Mouse (Mus musculus) frontal cortex, postnatal 25 days (tissue): ENCODE results near the gene Dcst2.

Experiments used
- DNase-seq, 2 experiments: peaks; one replicate each; pipeline ENCODE4 v3.0.0; 2022; ENCODE audit warnings: low spot score in 2 of 2

Gene Dcst2

DNA sequence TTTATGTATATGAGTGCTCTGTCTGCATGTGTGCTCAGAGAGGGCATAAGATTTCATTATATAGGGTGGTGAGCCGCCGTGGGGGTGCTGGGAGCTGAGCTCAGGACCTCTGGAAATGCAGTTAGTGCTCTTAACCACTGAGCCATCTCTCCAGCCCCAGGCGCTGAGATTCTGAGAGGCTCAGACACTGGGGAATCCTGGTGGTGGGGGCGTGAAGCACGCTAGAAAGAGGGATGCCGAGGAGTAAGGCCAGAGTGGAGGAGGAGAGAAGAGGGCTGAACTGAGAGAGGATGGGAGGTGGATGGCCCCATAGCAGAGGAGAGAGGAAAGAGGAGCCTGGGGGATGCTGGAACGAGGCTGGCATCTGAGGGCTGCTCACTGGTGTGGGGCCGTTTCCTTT lies 2.9 kb downstream of the Dcst2 start:
- DNase-seq = no peak

DNA sequence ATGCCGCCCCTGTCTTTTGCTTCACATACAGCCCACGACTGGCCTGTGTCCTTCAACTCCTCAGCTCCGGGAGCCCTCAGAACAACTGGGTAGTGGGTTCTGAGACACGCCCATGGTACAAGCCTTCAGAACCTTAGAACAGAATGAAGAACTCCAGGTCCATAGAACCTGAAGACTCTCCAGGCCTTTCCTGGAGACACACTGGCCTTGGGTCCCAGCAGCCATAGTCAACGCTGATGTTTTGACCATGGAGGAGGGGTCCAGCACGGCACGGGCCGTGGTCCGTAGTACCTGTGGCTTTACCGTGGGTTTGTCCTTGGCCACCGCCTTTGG lies 3.3 kb downstream of the Dcst2 start, which contains the start of gene Dcst1:
Dcst1 (minus strand) TSS at position 101 of the 333 bp plus-strand sequence.
- no peak for DNase-seq

DNA sequence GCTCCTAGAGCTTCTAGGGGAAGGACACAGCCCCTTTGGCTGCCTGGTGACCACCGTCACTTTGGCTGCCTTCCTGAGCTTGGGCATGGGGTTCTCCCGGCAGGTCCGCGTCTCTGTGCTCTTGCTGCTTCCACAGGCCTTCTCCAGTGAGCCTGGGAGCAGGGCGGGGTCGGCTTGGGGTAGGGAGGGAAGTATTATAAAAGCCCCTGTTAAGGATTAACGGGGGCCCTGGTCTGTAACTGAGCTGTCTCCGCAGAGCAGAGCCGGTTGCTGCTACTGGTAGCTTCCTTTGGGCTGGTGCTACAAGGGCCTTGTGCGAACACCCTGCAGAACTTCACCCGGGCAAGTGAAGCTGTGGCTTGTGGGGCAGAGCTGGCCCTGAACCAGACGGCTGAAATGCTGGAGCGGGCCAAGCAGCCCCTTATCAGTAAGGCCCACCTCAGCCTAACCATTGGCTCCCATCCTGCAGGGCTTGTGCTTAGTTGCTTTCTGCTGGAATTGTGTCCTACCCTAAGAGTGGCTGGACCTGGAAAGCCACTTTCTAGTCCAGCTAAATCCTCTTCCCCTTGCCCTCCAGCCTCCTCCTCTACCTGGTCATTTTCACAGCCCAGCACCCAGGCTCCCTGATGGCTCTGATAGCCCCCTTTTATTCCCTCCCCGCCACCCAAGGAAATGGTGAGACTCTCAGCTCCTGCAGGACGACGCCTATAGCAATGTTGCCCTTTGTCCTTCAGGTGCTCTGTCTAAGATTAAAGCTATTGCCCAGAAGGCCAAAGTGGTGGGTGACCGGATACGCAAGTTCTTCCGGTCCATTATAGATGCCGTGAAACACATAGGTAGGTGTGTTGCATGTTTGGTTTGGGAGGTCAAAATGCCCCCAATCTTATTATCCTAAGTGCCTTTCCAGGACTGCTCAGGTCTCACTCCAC lies 4.0 kb downstream of the Dcst2 start:
- no peak for DNase-seq

DNA sequence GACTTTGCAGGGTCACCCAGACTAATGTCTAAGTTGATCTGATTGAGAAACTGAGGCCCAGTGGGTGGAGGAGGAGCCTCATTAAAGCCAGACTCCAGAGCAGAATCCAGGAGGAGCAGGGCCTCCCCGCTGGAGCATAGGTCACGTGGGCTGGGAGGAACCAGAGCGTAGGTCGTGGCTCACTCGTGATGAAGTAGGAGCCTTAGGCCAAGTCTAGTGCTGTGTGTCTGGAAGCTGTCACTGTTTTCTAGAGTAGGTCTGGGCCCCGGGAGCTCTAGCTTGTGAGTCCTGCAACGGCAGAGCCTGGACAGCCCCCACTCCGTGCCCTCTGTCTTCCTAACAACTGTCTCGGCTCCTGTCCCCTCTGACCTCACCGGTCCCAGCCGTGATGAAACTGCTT lies 5.6 kb downstream of the Dcst2 start:
- no peak for DNase-seq

DNA sequence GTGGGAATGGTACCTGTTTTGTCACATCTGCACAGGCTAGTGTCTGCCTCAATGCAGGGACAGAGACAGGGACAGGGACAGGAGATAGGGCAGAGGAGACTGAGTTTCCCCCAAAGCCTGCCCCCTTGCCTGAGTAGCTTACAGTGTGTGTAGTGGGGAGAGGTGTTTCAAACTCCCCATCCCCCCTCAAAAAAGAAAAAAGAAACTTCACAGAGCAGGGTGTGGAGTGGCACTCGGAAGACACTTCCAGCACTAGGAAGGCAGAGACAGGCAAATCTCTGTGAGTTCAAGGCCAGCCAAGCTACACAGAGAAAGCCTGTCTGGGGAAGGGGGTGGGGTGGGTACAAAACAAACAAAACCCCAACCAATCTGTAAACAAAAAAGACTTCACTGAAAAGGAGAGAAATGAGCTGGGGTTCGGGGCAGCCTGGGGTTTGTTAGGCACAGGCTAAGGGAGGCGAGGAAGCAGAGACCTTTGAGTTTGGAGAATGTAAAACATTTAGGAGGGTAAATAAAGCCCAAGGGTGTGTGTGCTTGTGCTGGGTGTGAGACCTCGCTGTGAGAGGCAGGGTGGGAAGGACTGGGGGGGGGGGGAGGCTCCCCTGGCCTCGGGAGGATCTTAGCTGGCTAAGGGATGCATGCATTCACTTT lies 11.9 kb downstream of the Dcst2 start:
- DNase-seq = no peak

DNA sequence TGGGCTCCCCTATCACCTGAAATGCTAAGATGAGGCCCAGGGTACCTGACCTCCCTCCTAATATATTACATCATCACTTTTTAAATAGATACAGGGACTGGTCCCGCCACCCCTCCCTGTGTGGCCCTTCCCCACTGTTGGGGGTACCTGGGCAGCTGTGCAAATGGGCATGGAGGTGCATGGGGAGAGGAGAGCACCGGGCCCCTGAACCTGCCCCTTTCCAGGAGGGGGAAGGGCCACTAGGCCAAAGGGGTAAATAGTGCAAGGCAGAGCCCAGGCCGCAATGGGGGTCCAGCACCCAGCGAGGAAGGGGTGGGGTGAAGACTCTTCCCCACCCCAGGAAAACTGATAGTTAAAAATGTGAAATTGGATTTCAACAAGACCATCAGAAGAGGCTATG lies 16.1 kb downstream of the Dcst2 start:
- DNase-seq = no peak

DNA sequence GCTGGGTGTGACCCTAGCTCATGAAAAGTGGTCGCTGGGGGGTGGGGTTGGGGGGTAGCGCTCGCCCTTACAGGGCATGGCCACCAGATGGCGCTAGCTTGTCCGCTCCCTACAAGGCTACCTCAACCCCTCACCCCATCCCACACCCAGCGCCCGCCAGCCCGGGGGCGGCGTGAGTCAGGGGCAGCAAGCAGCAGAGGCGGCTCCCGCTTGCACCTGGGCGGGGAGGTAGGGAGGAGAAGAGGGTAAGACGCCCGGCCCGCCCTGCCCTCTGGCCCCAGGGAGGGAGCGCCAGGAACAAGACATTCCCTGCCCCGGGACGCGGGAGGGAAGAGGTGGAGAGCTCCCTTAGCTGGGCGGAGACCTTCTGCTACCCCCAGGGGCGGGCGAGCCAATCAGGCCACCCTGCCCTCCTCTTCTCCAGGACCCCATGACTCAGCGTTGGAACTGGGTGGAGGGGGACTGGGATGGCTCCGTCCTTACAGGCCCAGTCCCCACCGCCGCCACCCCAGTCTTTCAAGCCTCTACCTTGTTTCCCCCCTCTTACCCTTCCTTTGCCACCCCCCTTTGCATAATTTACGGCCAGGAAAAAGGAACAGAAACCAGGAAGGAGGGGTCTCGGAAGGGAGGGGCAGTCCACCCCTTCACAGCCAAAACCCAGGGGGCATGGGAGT lies 16.8 kb downstream of the Dcst2 start:
- peak; percentile 36 to 52 for DNase-seq

DNA sequence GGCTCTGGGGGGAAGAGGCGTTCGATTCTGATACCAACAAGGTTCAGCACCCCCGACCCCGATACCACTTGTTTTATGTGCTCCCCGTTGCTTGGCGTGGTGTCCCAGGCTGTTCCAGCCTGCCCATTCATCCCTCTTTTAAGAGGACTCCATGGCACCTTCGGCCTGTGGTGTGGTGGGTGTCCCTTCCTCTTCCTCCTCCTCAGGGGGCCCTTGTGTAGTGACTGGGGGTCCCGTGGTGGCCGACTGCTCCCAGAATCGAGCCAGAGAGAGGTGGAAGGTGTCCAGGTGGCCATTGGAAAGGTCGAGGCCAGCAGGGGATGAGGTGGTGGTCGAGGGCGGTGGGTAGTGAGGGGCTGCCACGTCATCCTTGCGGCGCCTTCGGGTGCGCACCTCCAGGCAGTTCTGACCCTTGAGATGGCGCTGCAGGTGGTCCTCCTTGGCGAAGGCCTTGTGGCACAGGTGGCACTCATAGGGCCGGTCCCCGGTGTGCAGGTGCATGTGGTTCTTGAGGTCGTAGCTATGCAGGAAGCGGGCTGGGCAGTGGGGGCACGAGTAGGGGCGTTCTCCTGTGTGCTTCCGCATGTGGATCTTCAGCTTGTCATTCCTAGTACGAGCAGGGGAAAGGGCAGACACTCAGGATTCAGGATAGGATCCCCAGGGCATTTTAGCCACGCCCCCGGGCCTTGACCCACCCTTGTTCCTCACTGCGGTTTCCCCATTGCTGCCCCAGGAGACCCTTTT lies 17.8 kb downstream of the Dcst2 start:
- no peak for DNase-seq

DNA sequence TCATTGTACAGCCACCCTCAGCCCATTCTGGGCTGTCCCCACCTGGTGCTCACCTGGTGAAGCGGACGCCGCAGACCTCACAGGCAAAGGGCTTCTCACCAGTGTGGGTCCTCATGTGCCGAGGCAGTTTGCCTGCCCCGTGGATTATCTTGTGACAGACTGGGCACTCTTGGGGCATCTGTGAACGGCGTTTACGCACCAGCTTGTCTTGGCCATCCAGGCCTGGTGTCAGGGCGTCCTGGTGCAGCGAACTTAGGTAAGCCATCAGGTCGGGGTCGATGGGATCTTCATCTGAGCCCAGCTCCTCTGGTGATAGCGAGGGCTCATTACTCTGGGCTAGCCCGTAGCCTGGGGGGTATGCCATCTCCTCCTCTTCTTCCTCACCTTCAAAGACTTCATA lies 18.5 kb downstream of the Dcst2 start:
- DNase-seq = no peak

DNA sequence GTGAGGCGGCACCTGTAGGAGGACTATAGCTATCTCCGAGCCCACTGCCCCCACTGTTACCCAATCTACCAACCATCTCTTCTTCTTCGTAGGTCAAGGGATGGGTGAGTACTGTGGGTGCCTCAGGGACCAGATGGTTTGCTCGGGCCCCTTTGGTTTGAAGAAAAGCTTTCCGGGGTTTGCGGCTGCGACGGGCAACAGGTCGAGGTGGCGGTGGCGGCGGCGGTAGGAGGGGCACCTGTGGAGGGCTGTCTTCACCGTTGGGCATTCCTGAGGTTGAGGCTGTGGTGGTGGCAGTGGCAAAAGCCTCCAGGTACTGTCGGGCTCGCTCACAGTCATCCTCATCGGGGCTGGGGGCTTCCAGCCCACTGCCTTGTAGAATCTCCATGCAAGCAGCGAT lies 18.9 kb downstream of the Dcst2 start:
- no peak for DNase-seq

DNA sequence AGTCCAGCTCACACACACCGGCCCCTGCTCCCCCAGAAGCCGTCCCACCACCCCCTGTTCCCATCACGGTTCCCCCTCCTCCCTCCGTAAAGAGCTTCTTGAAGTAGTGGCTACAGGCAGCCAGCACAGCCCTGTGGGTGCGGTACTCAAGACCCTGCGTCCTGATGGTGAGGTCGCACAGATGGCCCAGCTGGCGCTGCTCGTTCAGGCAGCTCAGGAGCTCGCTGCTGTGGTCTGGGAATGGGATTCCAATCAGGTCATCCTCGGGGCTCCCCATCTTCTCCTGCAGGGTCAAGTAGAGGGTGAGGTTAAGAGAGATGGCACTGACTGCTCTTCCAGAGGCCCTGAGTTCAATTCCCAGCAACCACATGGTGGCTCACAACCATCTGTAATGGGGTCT lies 19.5 kb downstream of the Dcst2 start:
- DNase-seq = no peak

DNA sequence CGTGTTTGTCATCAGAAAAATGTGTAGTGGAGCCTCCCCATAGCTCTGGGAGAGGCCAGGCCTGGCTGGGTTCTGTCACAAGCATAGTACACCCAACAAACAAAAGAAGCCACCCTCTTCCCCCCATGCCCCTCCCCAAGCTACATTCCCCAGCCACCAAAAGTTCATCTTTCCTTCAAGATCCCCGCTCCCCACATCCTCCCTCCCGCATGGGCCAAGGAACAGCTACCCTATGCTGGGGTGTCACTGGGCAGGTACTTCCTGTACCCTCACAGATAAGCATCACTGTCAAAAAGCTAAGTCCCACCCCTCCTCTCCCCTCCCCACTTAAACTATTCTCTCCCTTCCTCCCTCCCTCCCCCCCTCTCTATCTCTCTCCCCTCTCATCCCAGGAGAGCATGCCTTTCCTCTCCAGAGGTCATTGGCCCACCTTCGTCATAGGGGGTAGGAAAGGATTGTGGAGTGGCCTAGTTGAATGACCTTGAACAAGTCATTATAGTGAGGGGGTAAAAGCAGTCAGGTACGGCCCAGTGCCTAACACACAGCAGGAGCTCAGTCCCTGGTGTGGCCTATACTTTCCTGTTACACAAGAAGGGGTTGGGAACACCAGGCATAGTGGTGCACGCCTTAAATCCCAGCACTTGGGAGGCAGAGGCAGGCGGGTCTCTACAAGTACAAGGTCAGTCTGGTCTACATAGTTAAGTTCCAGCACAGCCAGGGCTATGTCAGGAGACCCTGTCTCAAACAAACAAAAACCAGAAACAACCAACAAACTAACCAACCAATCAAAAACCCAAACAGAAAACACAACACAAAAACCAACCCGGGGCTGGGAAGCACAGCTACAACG lies 20.5 kb downstream of the Dcst2 start:
- no peak for DNase-seq

DNA sequence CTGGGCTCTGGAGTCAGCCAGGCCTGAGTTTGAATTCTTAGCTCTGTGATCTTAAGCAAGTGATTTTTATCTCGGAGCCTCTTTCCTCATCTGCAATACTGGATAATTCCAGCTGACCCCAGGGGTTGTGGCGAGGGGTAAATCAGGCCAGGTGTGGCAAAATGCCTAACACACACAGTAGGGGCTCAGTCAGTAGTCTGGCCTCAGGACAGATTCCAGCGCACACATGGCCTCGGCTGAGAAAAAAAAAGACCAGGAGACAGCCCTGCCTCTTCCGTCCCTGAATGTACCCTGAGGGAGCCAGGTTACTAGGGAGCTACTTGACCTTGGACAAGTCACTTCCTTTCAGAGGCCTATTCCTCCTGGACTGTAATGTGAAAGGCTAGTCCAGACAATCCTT lies 21.2 kb downstream of the Dcst2 start:
- DNase-seq = no peak

DNA sequence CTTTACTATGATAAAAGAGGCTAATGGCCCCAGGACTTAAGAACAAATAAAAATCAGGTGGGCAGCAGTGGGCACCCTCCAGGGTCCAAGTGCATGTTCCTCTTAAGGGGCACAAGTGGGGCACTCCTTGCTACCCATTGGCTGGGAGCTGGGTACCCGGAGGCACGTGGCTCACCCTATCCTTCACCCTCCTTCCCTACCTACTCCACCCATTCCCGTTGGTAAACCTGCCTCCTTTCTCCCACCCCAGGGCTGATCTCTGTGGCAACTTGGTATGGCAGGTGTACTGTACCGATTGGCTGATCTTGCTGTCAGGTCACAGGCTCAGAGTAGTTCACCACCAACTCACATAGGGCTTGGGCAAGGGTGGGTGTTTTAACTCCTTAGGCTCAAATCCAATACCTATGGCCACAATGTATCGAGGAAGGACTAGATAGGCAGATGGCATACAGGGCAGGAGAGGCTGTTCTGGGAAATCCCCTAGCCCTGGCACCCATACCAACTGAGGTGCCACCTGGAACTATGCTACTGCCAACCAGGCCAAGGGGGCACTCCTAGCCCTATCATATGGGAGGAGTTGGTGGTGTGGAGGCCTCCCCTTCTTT lies 22.0 kb downstream of the Dcst2 start:
- DNase-seq = no peak

DNA sequence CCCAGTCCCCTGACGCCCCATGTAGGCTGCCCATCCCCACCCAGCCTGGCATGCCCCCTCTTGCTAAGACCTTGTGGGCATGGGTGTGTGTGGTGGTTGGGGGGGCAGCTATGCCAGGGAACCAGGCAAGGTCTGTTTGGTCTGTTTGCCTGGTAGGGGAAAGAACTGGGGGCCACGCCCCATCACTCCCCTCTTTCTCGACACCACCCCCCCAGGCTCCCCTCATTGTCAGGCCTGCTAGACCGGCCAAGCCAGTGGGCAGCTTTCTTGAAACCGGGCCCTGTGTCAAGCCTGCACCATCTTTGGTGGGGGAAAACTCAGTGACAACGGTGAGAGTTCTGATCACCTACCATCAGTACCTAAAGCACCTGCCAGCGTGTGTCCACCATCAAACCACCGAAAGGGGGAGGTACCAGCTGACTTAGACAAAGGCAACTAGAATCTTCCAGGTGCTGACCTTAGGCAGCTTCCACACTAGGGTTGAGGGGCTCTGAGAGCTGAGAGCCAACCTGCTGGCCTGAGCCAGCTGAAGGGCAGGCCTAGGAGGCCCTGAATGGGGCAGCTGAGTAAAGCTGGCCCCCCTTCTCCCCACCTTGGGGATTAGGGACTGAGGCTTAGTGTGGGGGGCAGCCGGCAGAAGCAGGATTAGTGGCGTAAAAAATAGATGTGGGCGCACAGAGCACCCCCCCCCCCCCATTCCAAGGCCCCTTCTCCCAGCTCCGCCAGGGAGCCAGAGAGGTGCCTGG lies 22.7 kb downstream of the Dcst2 start:
- DNase-seq = no peak

DNA sequence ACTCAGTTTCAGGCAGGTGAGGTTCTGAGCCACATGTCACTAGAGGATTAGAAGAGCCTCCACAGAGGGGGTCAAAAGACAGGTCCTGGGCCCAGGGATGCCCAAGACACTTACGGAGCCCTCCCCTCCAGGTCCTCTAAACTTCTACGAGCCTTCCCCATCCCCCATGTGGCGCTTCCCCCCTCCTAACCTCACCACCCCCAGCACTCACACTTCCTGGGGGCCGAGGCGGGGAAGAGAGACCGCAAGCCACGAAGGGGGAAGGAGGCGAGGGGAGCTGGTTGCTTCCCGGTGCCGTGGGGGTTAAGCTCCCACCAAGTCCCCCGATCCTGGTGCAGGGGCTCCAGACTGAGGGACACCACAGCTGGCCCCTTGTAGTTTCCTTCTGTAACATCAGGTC lies 23.7 kb downstream of the Dcst2 start:
- no peak for DNase-seq

DNA sequence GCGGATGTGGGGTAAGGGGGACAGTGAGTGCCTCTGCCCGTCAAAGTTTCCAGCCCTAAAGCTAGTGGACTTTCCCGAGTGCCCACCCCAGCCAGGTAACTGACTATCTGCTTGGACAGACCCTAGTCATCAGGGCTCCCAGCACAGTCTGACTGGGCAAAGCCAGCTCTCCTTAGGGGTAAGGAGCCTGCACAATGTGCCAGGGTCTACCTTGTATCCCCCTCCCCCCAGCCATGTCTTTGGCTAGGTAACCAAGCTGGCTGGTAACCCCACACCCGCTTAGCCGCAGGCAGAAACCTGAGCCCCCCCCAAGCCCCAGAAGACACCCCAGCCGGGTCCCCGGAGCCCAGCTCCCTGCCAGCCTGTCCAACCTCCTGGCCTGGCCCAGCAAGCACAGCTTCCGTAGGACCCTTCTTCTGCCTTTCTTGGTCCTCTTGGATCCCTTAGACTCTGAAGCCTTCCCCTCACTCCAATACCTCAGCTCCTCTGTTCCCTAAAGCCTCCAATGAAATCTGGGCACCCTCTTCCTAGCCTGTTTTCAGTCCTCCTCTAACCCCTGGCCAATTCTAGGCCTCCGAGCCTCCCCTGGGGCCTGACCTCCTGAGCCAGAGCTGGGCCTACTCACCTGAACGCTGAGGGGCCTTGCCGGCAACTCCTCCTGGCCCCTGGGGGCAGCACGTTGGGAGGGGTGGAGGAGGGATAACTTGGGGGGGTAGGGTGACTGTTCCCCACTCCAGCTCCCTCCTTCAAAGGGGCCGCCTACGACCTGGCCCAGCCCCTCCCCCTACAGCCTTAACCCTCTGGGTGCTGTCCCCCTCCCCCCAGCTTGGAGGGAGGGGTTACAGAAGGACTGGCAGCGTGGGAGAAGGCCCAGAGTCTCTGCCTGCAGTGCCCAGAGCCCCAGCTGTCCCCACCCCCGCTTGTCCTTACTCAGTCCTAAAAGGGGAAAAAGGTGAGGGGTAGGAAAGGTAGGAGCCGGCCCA lies 25.0 kb downstream of the Dcst2 start:
- DNase-seq = no peak

DNA sequence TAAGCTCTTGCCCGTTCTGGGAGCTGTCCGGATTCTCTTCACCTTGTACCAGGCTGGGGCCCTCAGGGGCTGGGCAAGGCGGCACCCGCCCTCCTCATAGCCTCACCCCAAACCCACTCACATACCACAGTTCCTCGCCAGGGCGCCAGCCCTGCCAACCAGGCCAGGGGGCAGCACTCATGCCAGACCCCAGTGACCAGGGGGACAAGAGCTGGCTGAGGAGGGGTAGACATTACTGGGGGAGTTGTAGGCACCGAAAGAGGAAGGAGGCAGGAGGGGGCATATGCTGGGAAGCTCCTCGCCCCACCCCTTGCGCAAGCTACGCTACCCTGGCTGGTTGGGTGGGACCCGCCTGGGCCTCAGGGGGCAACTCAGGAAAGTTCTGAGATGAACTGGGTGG lies 25.9 kb downstream of the Dcst2 start:
- no peak for DNase-seq
